11 mouse cellular contexts compared by ENCODE assay signal in genomic region chr5:32413083-32413482, GRCm38 (mm10). TPM values are rescaled to one million over a fixed set of nuclear protein-coding genes. Genes with fewer than 3 reads are reported as not detected.
A peak's percentile ranks its signal among the peaks of the same experiment; 100 is the strongest.
DNase-seq lines count a peak whose midpoint lies in the region; ATAC-seq and TF ChIP-seq lines count a peak whose summit lies in the region.
"Had no signal": no experiment of that assay in that cellular context is flagged by ENCODE, and none has a peak within 500 bp of the region (broad histone marks: within the 10 kb centered on the region; RNA-seq: fewer than 3 reads in every experiment).

No protein-coding gene starts in this region.

- TF ChIP-seq CTCF in layer of hippocampus, adult 2 months (conservative IDR thresholded peaks at IDR 0.05), result no peak

- TF ChIP-seq POLR2A in limb, embryonic 14.5 days (IDR thresholded peaks at IDR 0.05; ENCODE audit: borderline replicate concordance, extremely low read depth, insufficient read depth, insufficient read length), result no peak

- ATAC-seq in embryonic facial prominence, embryonic 14.5 days (ENCODE audit: low read depth), result no peak
- no peak for ATAC-seq in heart, embryonic 14.5 days (ENCODE audit: insufficient number of reproducible peaks, insufficient read depth, low FRiP score, low read depth)
- ATAC-seq in limb, embryonic 14.5 days (ENCODE audit: low FRiP score, low read depth), result peak; percentile 21; the same call in 1 of the 2 replicates
- ATAC-seq in granulocyte monocyte progenitor cell, adult 5-6 weeks (replicated peaks; ENCODE audit: poor library complexity, severe bottlenecking), result no peak

- no peaks in the 10 kb centered on the region for H3K27me3 ChIP-seq in embryonic facial prominence, embryonic 14.5 days (replicated peaks; ENCODE audit: control insufficient read depth, insufficient read depth, low read length)
- no peaks in the 10 kb centered on the region for H3K27me3 ChIP-seq in heart, embryonic 14.5 days (ENCODE audit: control insufficient read depth, insufficient read depth, low read length)
- H3K27me3 ChIP-seq in limb, embryonic 14.5 days (ENCODE audit: control insufficient read depth, insufficient read depth, low read length), result no peaks in the 10 kb centered on the region

- 32% methylated on average over 2 of the region's 2 CpGs for WGBS in embryonic facial prominence, embryonic 14.5 days
- 60% methylated on average over 2 of the region's 2 CpGs for WGBS in heart, embryonic 14.5 days
- 23% methylated on average over 2 of the region's 2 CpGs for WGBS in limb, embryonic 14.5 days

- no peak overlapping the region for H3K9ac ChIP-seq in embryonic facial prominence, embryonic 14.5 days (ENCODE audit: low read depth, low read length)
- no peak overlapping the region for H3K9ac ChIP-seq in heart, embryonic 14.5 days (ENCODE audit: low read length)
- H3K9ac ChIP-seq in limb, embryonic 14.5 days (ENCODE audit: low read depth, low read length, severe bottlenecking), result no peak overlapping the region

- no peaks in the 10 kb centered on the region for H3K36me3 ChIP-seq in embryonic facial prominence, embryonic 14.5 days (ENCODE audit: control insufficient read depth, insufficient read depth, low read length)
- H3K36me3 ChIP-seq in heart, embryonic 14.5 days (ENCODE audit: control insufficient read depth, insufficient read depth, low read length), result no peaks in the 10 kb centered on the region
- H3K36me3 ChIP-seq in limb, embryonic 14.5 days (ENCODE audit: control insufficient read depth, insufficient read depth, low read length), result no peaks in the 10 kb centered on the region
- H3K36me3 ChIP-seq: G1E had no signal

- peak overlapping the region; percentile 49 for H3K27ac ChIP-seq in layer of hippocampus, adult 2 months
- H3K27ac ChIP-seq in embryonic facial prominence, embryonic 14.5 days (replicated peaks; ENCODE audit: low read depth, low read length), result peak overlapping the region; percentile 64
- peak overlapping the region; percentile 3 to 67; a peak in 3 of 4 replicates for H3K27ac ChIP-seq in heart, embryonic 14.5 days (replicated peaks in 1 of 2; ENCODE audit: control insufficient read depth in 1 of 2, insufficient read depth in 1 of 2, low read depth in 2 of 2, low read length in 2 of 2)
- H3K27ac ChIP-seq in limb, embryonic 14.5 days (replicated peaks; ENCODE audit: low read depth, low read length), result peak overlapping the region; percentile 63

- no peak overlapping the region for H3K4me2 ChIP-seq in embryonic facial prominence, embryonic 14.5 days (ENCODE audit: low read depth, low read length)
- H3K4me2 ChIP-seq in heart, embryonic 14.5 days (ENCODE audit: low read length), result no peak overlapping the region
- H3K4me2 ChIP-seq in limb, embryonic 14.5 days (replicated peaks; ENCODE audit: low read depth, low read length, severe bottlenecking), result no peak overlapping the region

- H3K9me3 ChIP-seq in embryonic facial prominence, embryonic 14.5 days (ENCODE audit: control insufficient read depth, low read length), result no peaks in the 10 kb centered on the region
- H3K9me3 ChIP-seq in heart, embryonic 14.5 days (ENCODE audit: control insufficient read depth, low read length), result no peaks in the 10 kb centered on the region
- H3K9me3 ChIP-seq in limb, embryonic 14.5 days (ENCODE audit: control insufficient read depth, low read length), result no peaks in the 10 kb centered on the region
- H3K9me3 ChIP-seq: G1E; megakaryocyte, embryonic 14.5 days had no signal

- no peak for DNase-seq in layer of hippocampus, adult 2 months (ENCODE audit: low spot score in 2 of 2)
- no peak for DNase-seq in layer of hippocampus, adult 11-12 months (ENCODE audit: low spot score)
- DNase-seq in embryonic facial prominence, embryonic 14.5 days (ENCODE audit: low spot score), result peak; percentile 68
- DNase-seq in limb, embryonic 14.5 days (ENCODE audit: low spot score), result peak; percentile 55
- no peak for DNase-seq in left cerebral cortex, adult 8-10 months (ENCODE audit: low spot score in 2 of 2)
- DNase-seq: adrenal gland, adult 2 months; layer of hippocampus, adult 9-11 months had no signal

- H3K4me1 ChIP-seq in embryonic facial prominence, embryonic 14.5 days (ENCODE audit: control insufficient read depth, insufficient read depth, low read length), result peaks cover 34% of the 10 kb centered on the region
- H3K4me1 ChIP-seq in heart, embryonic 14.5 days (ENCODE audit: control insufficient read depth in 2 of 2, insufficient read depth in 2 of 2, low read length in 2 of 2), result peaks cover 28 to 57% of the 10 kb centered on the region in 2 experiments
- peaks cover 37% of the 10 kb centered on the region for H3K4me1 ChIP-seq in limb, embryonic 14.5 days (ENCODE audit: control insufficient read depth, insufficient read depth, low read length)

- H3K4me3 ChIP-seq in layer of hippocampus, adult 2 months, result no peak overlapping the region
- no peak overlapping the region for H3K4me3 ChIP-seq in embryonic facial prominence, embryonic 14.5 days (ENCODE audit: low read depth, low read length)
- H3K4me3 ChIP-seq in heart, embryonic 14.5 days (ENCODE audit: control insufficient read depth in 1 of 2, insufficient read depth in 1 of 2, low read depth in 1 of 2, low read length in 2 of 2), result no peak overlapping the region
- H3K4me3 ChIP-seq in limb, embryonic 14.5 days (replicated peaks; ENCODE audit: low read length), result no peak overlapping the region

RNA-seq across cellular contexts. Expression of gene Ppp1cb, which starts 45.6 kb away (rescaled TPM):
- total RNA-seq in layer of hippocampus, adult 2 months (2021), result 100 to 1,000 TPM; 418 to 439 TPM
- polyA plus RNA-seq in embryonic facial prominence, embryonic 14.5 days (2014; fragmentation: Nextera tagmentation; extraction: Ambion mirVana), result 197 and 221 TPM in 2 replicates
- polyA plus RNA-seq in heart, embryonic 14.5 days (2014; fragmentation: Nextera tagmentation; extraction: Ambion mirVana), result 276 and 286 TPM in 2 replicates
- 126 and 156 TPM in 2 replicates for polyA plus RNA-seq in limb, embryonic 14.5 days (2012; rRNA removed)
- polyA plus RNA-seq in limb, embryonic 14.5 days (2014; fragmentation: Nextera tagmentation; extraction: Ambion mirVana), result 201 and 208 TPM in 2 replicates
- total RNA-seq in left cerebral cortex, adult 8-10 months (2022), result 100 to 1,000 TPM; 369 to 425 (median 401) TPM
- total RNA-seq in granulocyte monocyte progenitor cell, adult 5-6 weeks (2014; fragmentation: Nextera tagmentation), result 112 and 221 TPM in 2 replicates
- 282 and 366 TPM in 2 replicates for total RNA-seq in granulocyte monocyte progenitor cell, adult 5-6 weeks (2017)

Comparison
In these comparisons a context has a peak if more than half of its experiments do, and no peak if none do; other contexts are left out.
1. DNase-seq: peak in embryonic facial prominence, embryonic 14.5 days (single experiment) and limb, embryonic 14.5 days (single experiment); none in layer of hippocampus, adult 2 months (0 of 2), layer of hippocampus, adult 11-12 months (single experiment) and left cerebral cortex, adult 8-10 months (0 of 2).
2. Peak in every context shown above with its lines, with median percentiles within 50 percentile points of each other: H3K27ac ChIP-seq.